9 mouse cellular contexts compared by ENCODE assay signal in the genomic region with DNA sequence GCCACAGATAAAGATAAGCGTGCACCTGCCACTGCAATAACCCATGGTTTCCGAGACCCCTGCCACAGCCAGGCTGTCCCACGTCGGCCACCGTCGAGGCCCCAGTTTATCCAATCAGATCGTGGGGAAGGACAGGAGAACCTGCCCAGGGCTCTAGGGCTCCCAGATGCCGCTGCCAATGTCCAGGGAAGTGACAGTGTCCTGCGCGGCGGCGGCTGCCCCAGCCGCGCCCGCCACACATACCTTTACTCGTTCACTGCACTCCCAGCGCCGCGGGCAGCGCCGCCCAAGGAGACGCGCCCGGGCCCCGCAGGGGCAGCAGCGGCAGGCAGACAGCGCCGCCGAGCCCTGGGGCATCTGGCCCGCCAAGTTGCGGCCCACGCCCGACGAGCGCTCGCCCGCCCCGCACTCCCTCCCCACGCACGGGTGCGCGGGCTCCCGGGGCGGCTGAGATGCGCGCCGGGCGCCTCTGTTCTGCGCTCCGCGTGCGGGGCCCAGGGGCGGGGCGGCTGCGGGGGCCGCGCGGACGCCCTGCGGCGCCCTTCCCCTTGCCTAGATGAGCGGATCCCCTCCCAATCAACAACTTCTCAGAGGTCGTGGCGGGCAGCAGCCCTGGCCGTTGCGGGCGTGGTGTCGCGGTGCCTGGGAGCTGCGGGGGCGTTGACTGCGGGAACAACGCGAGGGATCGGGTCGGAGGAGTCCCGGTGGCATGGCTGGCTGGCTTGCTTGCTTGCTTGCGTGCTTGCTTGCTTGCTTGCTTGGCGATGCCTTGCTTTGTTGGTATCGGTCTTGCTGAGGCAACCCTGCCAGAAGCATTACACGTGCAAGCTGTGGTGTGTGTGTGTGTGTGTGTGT. TPM values are rescaled to one million over a fixed set of nuclear protein-coding genes. Genes with fewer than 3 reads are reported as not detected.
DNase-seq lines count a peak whose midpoint lies in the region; ATAC-seq and TF ChIP-seq lines count a peak whose summit lies in the region.
"Had no signal": no experiment of that assay in that cellular context is flagged by ENCODE, and none has a peak within 500 bp of the region (broad histone marks: within the 10 kb centered on the region; RNA-seq: fewer than 3 reads in every experiment).

A gene (minus strand): TSS at position 811 of the 855 bp plus-strand sequence.

- H3K4me2 ChIP-seq in hindbrain, postnatal 0 days (ENCODE audit: low read depth, low read length): peak within 1 kb of the TSS; percentile 79
- H3K4me2 ChIP-seq in midbrain, embryonic 15.5 days: peak within 1 kb of the TSS; percentile 75

- H3K27ac ChIP-seq in gastrocnemius, adult 2 months: peak within 1 kb of the TSS; percentile 72
- peak within 1 kb of the TSS; percentile 84 for H3K27ac ChIP-seq in hindbrain, postnatal 0 days
- H3K27ac ChIP-seq in midbrain, embryonic 15.5 days: peak within 1 kb of the TSS; percentile 88
- 0 out of 2 replicates have a peak within 1 kb of the TSS, but pooled peaks have one; percentile 52 for H3K27ac ChIP-seq in testis, adult 2 months (ENCODE audit: control insufficient read depth, insufficient read depth, low read depth, low read length)

- H3K27me3 ChIP-seq in hindbrain, postnatal 0 days (ENCODE audit: insufficient read depth, low read length): no peaks in the 10 kb centered on the region
- no peaks in the 10 kb centered on the region for H3K27me3 ChIP-seq in midbrain, embryonic 15.5 days (replicated peaks)
- H3K27me3 ChIP-seq in testis, adult 2 months (ENCODE audit: control insufficient read depth, insufficient read depth, low read length): no peaks in the 10 kb centered on the region

- no peak for TF ChIP-seq POLR2A in testis, adult 2 months (IDR thresholded peaks at IDR 0.05; ENCODE audit: control insufficient read depth, low read depth, low read length)

- intact Hi-C loops in gastrocnemius, adult 2 months (cut with DNase I): loop anchor here (5.0 kb wide), 2 partner anchors 182 to 183 kb away; no protein-coding TSS in a partner anchor

- H3K36me3 ChIP-seq in hindbrain, postnatal 0 days (ENCODE audit: insufficient read depth, low read length): no peaks in the 10 kb centered on the region
- no peaks in the 10 kb centered on the region for H3K36me3 ChIP-seq in midbrain, embryonic 15.5 days (replicated peaks)
- no peaks in the 10 kb centered on the region for H3K36me3 ChIP-seq in testis, adult 2 months (ENCODE audit: control insufficient read depth, insufficient read depth, low read length)

- H3K9me3 ChIP-seq in hindbrain, postnatal 0 days (ENCODE audit: low read length): no peaks in the 10 kb centered on the region
- no peaks in the 10 kb centered on the region for H3K9me3 ChIP-seq in midbrain, embryonic 15.5 days

- TF ChIP-seq CTCF in gastrocnemius, adult 2 months (IDR thresholded peaks at IDR 0.05): no peak
- TF ChIP-seq CTCF in hindbrain, postnatal 0 days (IDR thresholded peaks at IDR 0.05; ENCODE audit: low read depth): no peak
- no peak for TF ChIP-seq CTCF in testis, adult 2 months (IDR thresholded peaks at IDR 0.05; ENCODE audit: control insufficient read depth, insufficient read depth, insufficient replicate concordance, low read depth, low read length)

- H3K9ac ChIP-seq in hindbrain, postnatal 0 days (replicated peaks; ENCODE audit: low read length): peak within 1 kb of the TSS; percentile 79
- peak within 1 kb of the TSS; percentile 92 for H3K9ac ChIP-seq in midbrain, embryonic 15.5 days

- DNase-seq in adrenal gland, postnatal 10 days: peak; percentile 37
- peak; percentile 40 to 77 for DNase-seq in cerebellum, postnatal 4 days (ENCODE audit: low spot score in 2 of 2)
- peak; percentile 54 for DNase-seq in gastrocnemius, adult 2 months
- peak; percentile 79 for DNase-seq in hindbrain, postnatal 0 days (ENCODE audit: low spot score)
- peak; percentile 35 to 65 for DNase-seq in left cerebral cortex, adult 9 months (ENCODE audit: low spot score in 2 of 2)
- no peak for DNase-seq in MN1 (ENCODE audit: low spot score)

- peak; percentile 89 for ATAC-seq in hindbrain, postnatal 0 days
- ATAC-seq in midbrain, embryonic 15.5 days (replicated peaks): peak; percentile 91

- under 1% methylated on average over 76 of the region's 81 CpGs for WGBS in hindbrain, postnatal 0 days
- WGBS in midbrain, embryonic 15.5 days: under 1% methylated on average over 81 of the region's 81 CpGs

- H3K4me1 ChIP-seq in hindbrain, postnatal 0 days (ENCODE audit: insufficient read depth, low read length): no peaks in the 10 kb centered on the region
- peaks cover 6% of the 10 kb centered on the region; the same call in 1 of the 2 replicates for H3K4me1 ChIP-seq in midbrain, embryonic 15.5 days
- H3K4me1 ChIP-seq in testis, adult 2 months (ENCODE audit: control insufficient read depth, insufficient read depth, low read length): peaks cover 6% of the 10 kb centered on the region

- H3K4me3 ChIP-seq in gastrocnemius, adult 2 months: peak within 1 kb of the TSS; percentile 83
- peak within 1 kb of the TSS; percentile 91 for H3K4me3 ChIP-seq in hindbrain, postnatal 0 days (ENCODE audit: low read length)
- peak within 1 kb of the TSS; percentile 98 for H3K4me3 ChIP-seq in midbrain, embryonic 15.5 days
- H3K4me3 ChIP-seq in testis, adult 2 months (ENCODE audit: control insufficient read depth, low read depth, low read length): peak within 1 kb of the TSS; percentile 88

RNA-seq across cellular contexts. Expression of the gene that starts here (rescaled TPM):
- under 1 TPM; 0.42 to 0.87 TPM for total RNA-seq in adrenal gland, postnatal 10 days (2021)
- total RNA-seq in gastrocnemius, adult 2 months (2021): under 1 TPM; 0.22 to 0.26 TPM
- total RNA-seq in hindbrain, postnatal 0 days (2014; rRNA removed): 31.6 and 33.4 TPM in 2 replicates
- polyA plus RNA-seq in hindbrain, postnatal 0 days (2015; fragmentation: Nextera tagmentation; extraction: Ambion mirVana): 12.3 and 12.8 TPM in 2 replicates
- 13.5 and 15.4 TPM in 2 replicates for polyA plus RNA-seq in midbrain, embryonic 15.5 days (2015; fragmentation: Nextera tagmentation; extraction: Ambion mirVana)
- 0.32 and 0.98 TPM in 2 replicates for polyA plus RNA-seq in testis, adult 2 months (2012; rRNA removed)
- total RNA-seq: common myeloid progenitor, adult 5-6 weeks had no signal

Comparison
In these comparisons a context has a peak if more than half of its experiments do, and no peak if none do; other contexts are left out.
1. RNA of the gene that starts here (total RNA-seq): 31.6 to 33.4 TPM in hindbrain, postnatal 0 days; 0.42 to 0.87 TPM in adrenal gland, postnatal 10 days and 0.22 to 0.26 TPM in gastrocnemius, adult 2 months; every median in the first group is over 10 times any median in the second.
2. Peak in DNase-seq in adrenal gland, postnatal 10 days; RNA of the gene not detected or under 1 TPM.
3. Peak in DNase-seq, H3K4me3 ChIP-seq and H3K27ac ChIP-seq in gastrocnemius, adult 2 months; RNA of the gene not detected or under 1 TPM.
4. Peak in every context shown above with its lines, with median percentiles within 50 percentile points of each other: H3K27ac ChIP-seq and H3K4me3 ChIP-seq.